Mouse (Mus musculus) kidney, postnatal 25 days (tissue): ENCODE measurements around the gene Acadvl.

Experiments
- DNase-seq, 2 experiments: peaks; one replicate each; pipeline ENCODE4 v3.0.0; 2021; ENCODE audit warnings: mixed read lengths in 2 of 2

The Acadvl gene

GRCm38 (mm10) chr11:69976271-69976670 is 38.9 kb downstream of the Acadvl start:
- DNase-seq, result no peak

GRCm38 (mm10) chr11:69974907-69975306 is 40.3 kb downstream of the Acadvl start:
- no peak for DNase-seq

GRCm38 (mm10) chr11:69970775-69971174 is 44.4 kb downstream of the Acadvl start:
- no peak for DNase-seq

- no peak for DNase-seq
Measured at GRCm38 (mm10) chr11:69970222-69970621, 45.0 kb downstream of the Acadvl start.

- no peak for DNase-seq
Measured at GRCm38 (mm10) chr11:69968793-69969192, 46.4 kb downstream of the Acadvl start.

- DNase-seq, result no peak
Measured at GRCm38 (mm10) chr11:69966860-69967517, 48.2 kb downstream of the Acadvl start.

- peak; percentile 59 to 87 for DNase-seq
Measured at GRCm38 (mm10) chr11:69966006-69966859, 49.0 kb downstream of the Acadvl start.

- DNase-seq, result peak; percentile 64 to 90
Measured at GRCm38 (mm10) chr11:69965271-69966005, 49.8 kb downstream of the Acadvl start.

GRCm38 (mm10) chr11:69964650-69965270 is 50.5 kb downstream of the Acadvl start, which contains the start of gene Cldn7:
Gene Cldn7 (plus strand): TSS chr11:69964779.
- DNase-seq, result no peak

- DNase-seq, result no peak
Measured at GRCm38 (mm10) chr11:69961841-69962240, 53.4 kb downstream of the Acadvl start.

- no peak for DNase-seq
Measured at GRCm38 (mm10) chr11:69960616-69961015, 54.6 kb downstream of the Acadvl start.
